Mouse (Mus musculus) lung, adult 2 months (tissue): ENCODE data around the gene Cpd.

Experiments used
- CTCF ChIP-seq: fragments of 200-500 bp; IDR thresholded peaks from 2 replicates; pipeline ENCODE4 v1.5.1; 2011; ENCODE audit warnings: mild to moderate bottlenecking, low read length, control low read depth; ENCODE audit not compliant: insufficient read depth
- POLR2A ChIP-seq: fragments of 200-500 bp; IDR thresholded peaks from 2 replicates; pipeline ENCODE4 v1.6.1; 2011; ENCODE audit warnings: low read depth, mild to moderate bottlenecking, control low read depth, low read length, borderline replicate concordance; ENCODE audit errors: extremely low read depth

DNA sequence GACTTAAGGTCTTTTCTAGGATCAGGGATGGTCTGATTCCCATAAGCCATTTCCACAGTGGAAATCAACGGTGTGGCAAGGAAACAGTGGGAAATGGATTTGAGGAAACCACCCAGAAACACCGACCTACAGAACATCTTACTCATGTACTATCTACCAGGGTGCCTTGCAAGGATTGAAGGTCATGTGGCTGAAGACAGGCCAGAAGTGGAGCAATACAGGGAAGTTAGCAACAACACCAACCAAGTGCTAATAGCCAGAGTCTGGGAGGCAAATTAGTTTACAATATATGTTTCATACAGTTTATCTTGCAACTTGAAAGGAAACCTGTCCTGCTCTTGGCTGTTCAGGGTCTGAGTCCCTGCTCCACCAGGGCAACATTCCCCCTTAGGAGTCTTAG, 9.8 kb upstream of the Cpd start:
- TF ChIP-seq CTCF = no peak
- no peak for TF ChIP-seq POLR2A
